Mouse (Mus musculus): ENCODE measurements at regions not wholly inside any gene's neighbourhood (a gene's known extent, or its start where the extent isn't known, plus 50 kb on each side); places are given as distances from the start of the nearest gene placed in this dataset.

GRCm38 (mm10) chr2:12825902-12826301, 97.9 kb upstream of the Pter start:
- no peak for DNase-seq

DNA sequence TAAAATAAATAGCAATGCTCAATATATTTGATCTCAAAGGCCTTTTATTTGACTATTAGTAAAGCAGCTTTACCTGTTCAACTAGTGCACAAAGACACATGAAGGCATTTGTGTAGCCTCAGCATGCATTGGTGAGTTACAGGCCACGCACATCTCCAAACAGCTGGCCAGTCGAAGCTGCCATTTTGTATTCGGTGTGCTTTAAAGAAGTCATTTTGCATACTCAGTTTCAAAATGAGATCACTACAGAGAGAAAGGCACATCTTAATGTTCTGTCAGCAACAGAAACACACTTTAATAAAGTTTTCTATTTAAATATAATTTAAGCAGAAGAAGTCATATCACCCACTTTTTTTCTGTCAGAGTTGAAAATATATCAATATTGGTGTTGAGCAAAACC, 90.3 kb upstream of the Pter start:
- no peak for DNase-seq

DNA sequence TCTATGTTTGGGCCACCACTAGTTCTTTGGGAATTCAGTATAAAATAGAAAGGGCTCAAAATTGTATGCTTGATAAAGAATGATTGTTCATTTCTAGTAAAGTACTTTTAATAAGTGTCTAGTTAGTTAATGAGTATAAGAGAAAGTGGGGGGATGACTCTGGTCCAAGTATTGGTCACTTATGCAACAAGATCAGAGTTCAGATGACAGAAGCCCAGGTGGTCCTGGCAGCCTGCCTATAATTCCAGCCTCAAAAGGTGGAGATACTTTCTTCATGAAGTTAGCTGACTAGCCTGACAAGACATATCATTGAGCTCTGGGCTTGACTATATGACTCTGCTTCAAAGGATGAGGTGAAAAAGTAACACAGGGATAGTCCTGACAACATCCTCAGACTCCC, 57.3 kb upstream of the Pter start:
- DNase-seq: no peak

GRCm38 (mm10) chr2:12868772-12869171, 55.1 kb upstream of the Pter start:
- DNase-seq: no peak

All from heart, adult 18-20 months (tissue).